Mouse (Mus musculus) lung, postnatal 0 days (tissue): Measurements from ENCODE around the gene C87436. TPM values are rescaled to one million over a fixed set of nuclear protein-coding genes. Genes with fewer than 3 reads are reported as not detected.

Source experiments
- ATAC-seq: fragments of 200-750 bp; cut with Nextera tagmentation; 2 replicates; pipeline ENCODE4 v1.8.0; 2017; ENCODE audit warnings: moderate library complexity
- DNase-seq: peaks from one replicate; pipeline ENCODE4 v3.0.0-alpha.2; 2016; ENCODE audit warnings: low spot score
- H3K27ac ChIP-seq: fragments of 300-500 bp; sonication (generic); 2 replicates; pipeline ENCODE4 v1.5.1; 2014; ENCODE audit warnings: antibody characterized with exemption, mild to moderate bottlenecking, low read length, mixed read lengths
- H3K27me3 ChIP-seq: fragments of 300-500 bp; sonication (generic); replicated peaks from 2 replicates; pipeline ENCODE4 v1.6.1; 2014; ENCODE audit warnings: low read length, mixed read lengths; ENCODE audit not compliant: insufficient read depth
- H3K36me3 ChIP-seq: fragments of 300-500 bp; sonication (generic); 2 replicates; pipeline ENCODE4 v1.6.1; 2014; ENCODE audit warnings: low read length, mixed read lengths; ENCODE audit not compliant: insufficient read depth
- H3K4me1 ChIP-seq: fragments of 300-500 bp; sonication (generic); 2 replicates; pipeline ENCODE4 v1.6.1; 2014; ENCODE audit warnings: antibody characterized with exemption, low read depth, low read length, mixed read lengths; ENCODE audit not compliant: insufficient read depth
- H3K4me2 ChIP-seq: fragments of 300-500 bp; sonication (generic); replicated peaks from 2 replicates; pipeline ENCODE4 v1.6.1; 2014; ENCODE audit warnings: low read depth, mild to moderate bottlenecking, low read length, moderate library complexity, mixed read lengths
- H3K4me3 ChIP-seq: fragments of 300-500 bp; sonication (generic); 2 replicates; pipeline ENCODE4 v1.5.1; 2014; ENCODE audit warnings: low read depth, low read length
- H3K9ac ChIP-seq: fragments of 300-500 bp; sonication (generic); replicated peaks from 2 replicates; pipeline ENCODE4 v1.6.1; 2014; ENCODE audit warnings: low read depth, mild to moderate bottlenecking
- H3K9me3 ChIP-seq: fragments of 300-500 bp; sonication (generic); 2 replicates; pipeline ENCODE4 v1.6.1; 2016; ENCODE audit warnings: low read length, mixed read lengths
- CTCF ChIP-seq: IDR thresholded peaks from 2 replicates; pipeline ENCODE4 v1.5.1; 2016; ENCODE audit warnings: antibody characterized with exemption, mild to moderate bottlenecking
- EP300 ChIP-seq: IDR thresholded peaks from 2 replicates; pipeline ENCODE4 v1.6.1; 2016; ENCODE audit warnings: antibody characterized with exemption, mild to moderate bottlenecking, control low read depth
- WGBS: fragments of 180-500 bp; shearing (Covaris S2); extraction: QIAGEN DNeasy Blood & Tissue Kit; methylation state at CpG from one replicate; pipeline ENCODE4 v1.1.7; 2014; 5-methylcytosine and 5-hydroxymethylcytosine counted together
- polyA plus RNA-seq: library from polyadenylated mRNA; unstranded; fragments of >200 nt; fragmentation: Nextera tagmentation; extraction: Ambion mirVana; gene quantifications from 2 replicates; pipeline ENCODE4 v1.2.1, GENCODE M21; 2015

The C87436 gene
- polyA plus RNA-seq, 1 experiment from 2014 or later: 23.5 TPM

GRCm38 (mm10) chr6:86475462-86476167, 37.4 kb downstream of the C87436 start:
- H3K4me1 ChIP-seq: peaks cover 20% of the 10 kb centered on the region
- ATAC-seq (no peak), DNase-seq (no peak)
- H3K9me3 ChIP-seq: no peaks in the 10 kb centered on the region
- TF ChIP-seq CTCF (no peak), EP300 (no peak)
- no peak overlapping the region for H3K4me2 ChIP-seq
- no peaks in the 10 kb centered on the region for H3K36me3 ChIP-seq
- 49% methylated on average over 9 of the region's 9 CpGs for WGBS
- no peak overlapping the region for H3K9ac ChIP-seq
- H3K4me3 ChIP-seq: no peak overlapping the region
- no peaks in the 10 kb centered on the region for H3K27me3 ChIP-seq
- 0 out of 2 replicates have a peak overlapping the region, but pooled peaks have one; percentile 47 for H3K27ac ChIP-seq

- H3K4me1 ChIP-seq: peaks cover 20% of the 10 kb centered on the region
- TF ChIP-seq EP300: no peak
- no peak for TF ChIP-seq CTCF
- no peak overlapping the region for H3K4me2 ChIP-seq
- DNase-seq: no peak
- H3K4me3 ChIP-seq: no peak overlapping the region
- H3K36me3 ChIP-seq: no peaks in the 10 kb centered on the region
- 62% methylated on average over 5 of the region's 5 CpGs for WGBS
- no peaks in the 10 kb centered on the region for H3K27me3 ChIP-seq
- peak overlapping the region; percentile 51; the same call in 1 of the 2 replicates for H3K27ac ChIP-seq
- no peak overlapping the region for H3K9ac ChIP-seq
- no peaks in the 10 kb centered on the region for H3K9me3 ChIP-seq
- no peak for ATAC-seq
These were observed 38.8 kb downstream of the C87436 start for GRCm38 (mm10) chr6:86476931-86477330.

GRCm38 (mm10) chr6:86479311-86479710, 41.1 kb downstream of the C87436 start:
- H3K4me2 ChIP-seq: no peak overlapping the region
- H3K27ac ChIP-seq: peak overlapping the region; percentile 66
- H3K4me1 ChIP-seq: peaks cover 14% of the 10 kb centered on the region; the same call in 1 of the 2 replicates
- H3K9me3 ChIP-seq: no peaks in the 10 kb centered on the region
- no peaks in the 10 kb centered on the region for H3K27me3 ChIP-seq
- no peaks in the 10 kb centered on the region for H3K36me3 ChIP-seq
- DNase-seq: no peak
- 60% methylated on average over 3 of the region's 3 CpGs for WGBS
- ATAC-seq: no peak
- TF ChIP-seq EP300: peak; percentile 41; the same call in 1 of the 2 replicates
- no peak for TF ChIP-seq CTCF
- H3K4me3 ChIP-seq: no peak overlapping the region
- H3K9ac ChIP-seq: no peak overlapping the region

DNA sequence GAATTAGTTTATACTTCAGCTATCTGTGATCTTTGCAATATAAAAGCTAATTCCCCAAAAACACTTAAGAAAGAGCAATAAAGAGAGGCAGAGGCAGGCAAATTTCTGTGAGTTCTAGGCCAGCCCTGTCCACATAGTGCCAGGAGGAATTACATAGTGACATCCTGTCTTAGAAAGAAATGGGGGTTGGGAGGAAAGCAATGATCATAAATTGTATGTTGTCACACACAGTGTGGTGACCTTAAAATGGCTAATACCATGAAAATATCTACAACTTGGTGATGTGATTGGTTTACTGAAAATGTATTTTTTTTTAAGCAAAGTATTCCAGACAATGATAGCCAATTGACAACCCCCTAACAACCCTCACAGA, 41.6 kb downstream of the C87436 start:
- no peak for TF ChIP-seq CTCF
- TF ChIP-seq EP300: no peak
- H3K4me2 ChIP-seq: peak overlapping the region; percentile 49
- H3K4me1 ChIP-seq: peaks cover 14% of the 10 kb centered on the region; the same call in 1 of the 2 replicates
- no peaks in the 10 kb centered on the region for H3K9me3 ChIP-seq
- H3K4me3 ChIP-seq: no peak overlapping the region
- H3K36me3 ChIP-seq: no peaks in the 10 kb centered on the region
- H3K9ac ChIP-seq: 0 out of 2 replicates have a peak overlapping the region, but pooled peaks have one; percentile 32
- no peaks in the 10 kb centered on the region for H3K27me3 ChIP-seq
- peak; percentile 40; the same call in 1 of the 2 replicates for ATAC-seq
- DNase-seq: no peak
- H3K27ac ChIP-seq: peak overlapping the region; percentile 87

DNA sequence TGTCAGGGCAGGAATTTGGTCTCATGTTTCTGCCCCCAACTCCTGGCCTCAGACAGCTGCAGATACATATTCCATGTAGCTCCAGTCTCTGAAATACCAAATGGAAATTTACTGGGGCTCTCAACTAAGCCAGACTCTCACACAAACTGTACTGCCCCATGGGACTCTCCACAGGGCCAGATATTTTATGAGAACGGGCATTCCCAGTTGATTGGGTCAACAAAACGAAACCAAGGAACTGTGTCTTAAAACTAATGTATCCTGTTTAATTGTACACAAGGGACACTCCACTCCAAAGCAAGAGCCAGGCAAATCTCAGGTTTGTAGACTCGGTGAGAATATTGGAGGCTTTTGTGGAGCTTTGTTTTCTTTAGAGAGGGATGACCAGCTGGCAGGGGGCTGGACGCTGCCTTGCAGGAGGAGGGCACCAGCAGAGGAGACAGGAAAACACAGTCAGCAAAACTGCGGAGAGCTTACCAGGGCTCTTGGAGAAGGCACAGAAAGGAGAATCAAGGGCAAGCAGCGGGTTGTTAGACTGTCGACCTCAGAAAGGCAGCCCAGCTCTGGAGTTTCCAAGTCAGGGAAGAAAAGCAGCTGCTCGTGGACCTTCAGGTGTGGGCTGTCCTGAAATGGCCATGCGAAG, 42.1 kb downstream of the C87436 start:
- 19% methylated on average over 9 of the region's 9 CpGs for WGBS
- H3K4me1 ChIP-seq: peaks cover 14% of the 10 kb centered on the region; the same call in 1 of the 2 replicates
- no peaks in the 10 kb centered on the region for H3K27me3 ChIP-seq
- TF ChIP-seq EP300 (no peak; the same call in 1 of the 2 replicates), CTCF (no peak)
- peak overlapping the region; percentile 32 for H3K9ac ChIP-seq
- peak overlapping the region; percentile 15; the same call in 1 of the 2 replicates for H3K4me3 ChIP-seq
- H3K9me3 ChIP-seq: no peaks in the 10 kb centered on the region
- DNase-seq (peak; percentile 55), ATAC-seq (peak; percentile 55)
- H3K36me3 ChIP-seq: no peaks in the 10 kb centered on the region
- peak overlapping the region; percentile 87 for H3K27ac ChIP-seq
- H3K4me2 ChIP-seq: peak overlapping the region; percentile 49

DNA sequence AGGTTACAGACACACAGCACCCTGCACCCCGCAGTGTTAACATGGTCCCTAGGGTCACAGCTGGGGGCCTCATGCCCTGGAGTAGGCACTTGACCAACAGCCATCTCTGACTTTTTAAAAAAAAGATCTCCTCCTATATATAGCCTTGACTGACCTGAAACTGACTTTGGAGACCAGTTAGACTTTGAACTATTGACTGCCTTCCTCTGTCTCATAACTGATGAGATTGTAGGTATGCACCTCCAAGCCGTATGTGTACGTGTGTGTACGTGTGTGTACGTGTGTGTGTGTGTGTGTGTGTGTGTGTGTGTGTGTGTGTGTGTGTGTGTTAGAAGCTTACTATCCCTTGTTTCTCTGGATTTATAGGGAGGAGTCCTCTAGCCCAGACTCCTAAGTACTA, 43.7 kb downstream of the C87436 start:
- H3K27me3 ChIP-seq: no peaks in the 10 kb centered on the region
- TF ChIP-seq CTCF (no peak), EP300 (no peak)
- DNase-seq (no peak), ATAC-seq (no peak)
- H3K36me3 ChIP-seq: no peaks in the 10 kb centered on the region
- 94% methylated on average over 5 of the region's 5 CpGs for WGBS
- H3K4me1 ChIP-seq: peaks cover 10% of the 10 kb centered on the region; the same call in 1 of the 2 replicates
- H3K9me3 ChIP-seq: no peaks in the 10 kb centered on the region
- H3K4me2 ChIP-seq: no peak overlapping the region
- no peak overlapping the region for H3K27ac ChIP-seq
- no peak overlapping the region for H3K9ac ChIP-seq
- H3K4me3 ChIP-seq: no peak overlapping the region
